Mouse (Mus musculus) 3T3-L1 (cell line): ENCODE results near the gene Frmd4a.

Source experiments
- DNase-seq: peaks from one replicate; pipeline ENCODE4 v3.0.0-alpha.2; 2015; ENCODE audit warnings: low read depth, low spot score

Gene Frmd4a

GRCm38 (mm10) chr2:4515910-4516309, 498.4 kb downstream of the Frmd4a start:
- no peak for DNase-seq

GRCm38 (mm10) chr2:4516819-4517552, 499.5 kb downstream of the Frmd4a start:
- DNase-seq: no peak

GRCm38 (mm10) chr2:4517553-4518125, 500.1 kb downstream of the Frmd4a start:
- peak; percentile 10 for DNase-seq

GRCm38 (mm10) chr2:4518549-4518948, 501.0 kb downstream of the Frmd4a start:
- DNase-seq: no peak

GRCm38 (mm10) chr2:4522769-4523487, 505.4 kb downstream of the Frmd4a start:
- no peak for DNase-seq

GRCm38 (mm10) chr2:4527094-4527493, 509.6 kb downstream of the Frmd4a start:
- no peak for DNase-seq

GRCm38 (mm10) chr2:4529254-4529729, 511.8 kb downstream of the Frmd4a start:
- DNase-seq: no peak

- DNase-seq: no peak
Observed at GRCm38 (mm10) chr2:4531533-4532197, 514.1 kb downstream of the Frmd4a start.

GRCm38 (mm10) chr2:4532198-4532568, 514.7 kb downstream of the Frmd4a start:
- DNase-seq: no peak

GRCm38 (mm10) chr2:4532945-4533344, 515.4 kb downstream of the Frmd4a start:
- no peak for DNase-seq

GRCm38 (mm10) chr2:4535187-4535864, 517.8 kb downstream of the Frmd4a start:
- no peak for DNase-seq

GRCm38 (mm10) chr2:4541330-4541729, 523.8 kb downstream of the Frmd4a start:
- DNase-seq: no peak

- DNase-seq: no peak
Observed at GRCm38 (mm10) chr2:4541844-4542628, 524.5 kb downstream of the Frmd4a start.

GRCm38 (mm10) chr2:4542629-4543416, 525.3 kb downstream of the Frmd4a start:
- peak; percentile 93 for DNase-seq

- DNase-seq: no peak
Observed at GRCm38 (mm10) chr2:4543417-4543775, 525.9 kb downstream of the Frmd4a start.

- no peak for DNase-seq
Observed at GRCm38 (mm10) chr2:4544360-4544759, 526.8 kb downstream of the Frmd4a start.

GRCm38 (mm10) chr2:4545261-4545660, 527.7 kb downstream of the Frmd4a start:
- no peak for DNase-seq

GRCm38 (mm10) chr2:4547003-4547662, 529.6 kb downstream of the Frmd4a start:
- no peak for DNase-seq

- no peak for DNase-seq
Observed at GRCm38 (mm10) chr2:4549271-4549670, 531.8 kb downstream of the Frmd4a start.
